Mouse (Mus musculus) lung, adult 18-20 months (tissue): ENCODE data around the gene Alg12.

Source experiments
- DNase-seq, 2 experiments: peaks; one replicate each; pipeline ENCODE4 v3.0.0; 2022; ENCODE audit warnings: mixed read lengths in 2 of 2

Gene Alg12

GRCm38 (mm10) chr15:88819026-88819905 is at the start of gene Alg12, which contains the start of gene Creld2:
Alg12 (minus strand) TSS chr15:88819318.
Creld2 (plus strand) TSS chr15:88819646.
- peak; percentile 100 for DNase-seq

GRCm38 (mm10) chr15:88868024-88868742 is 49.1 kb upstream of the Alg12 start:
- DNase-seq, result peak; percentile 73 to 81

GRCm38 (mm10) chr15:88867368-88868023 is 48.4 kb upstream of the Alg12 start:
- peak; percentile 84 to 88 for DNase-seq

GRCm38 (mm10) chr15:88866934-88867356 is 47.8 kb upstream of the Alg12 start:
- no peak for DNase-seq

GRCm38 (mm10) chr15:88865888-88866695 is 47.0 kb upstream of the Alg12 start:
- no peak for DNase-seq

GRCm38 (mm10) chr15:88865061-88865460 is 45.9 kb upstream of the Alg12 start:
- no peak for DNase-seq

- peak in 1 of 2 experiments; percentile 29 for DNase-seq
These were observed 45.3 kb upstream of the Alg12 start for GRCm38 (mm10) chr15:88864270-88865030.

GRCm38 (mm10) chr15:88863695-88864231 is 44.6 kb upstream of the Alg12 start:
- DNase-seq, result peak; percentile 96 to 97

- peak; percentile 76 to 79 for DNase-seq
These were observed 44.0 kb upstream of the Alg12 start for GRCm38 (mm10) chr15:88862881-88863694.

- DNase-seq, result peak; percentile 98
These were observed 42.9 kb upstream of the Alg12 start, which contains the start of gene Pim3 for GRCm38 (mm10) chr15:88861772-88862622. Pim3 (plus strand) TSS chr15:88862186.

GRCm38 (mm10) chr15:88860781-88861180 is 41.7 kb upstream of the Alg12 start:
- no peak for DNase-seq

- DNase-seq, result no peak
These were observed 40.3 kb upstream of the Alg12 start for GRCm38 (mm10) chr15:88859206-88859970.

- DNase-seq, result no peak
These were observed 39.6 kb upstream of the Alg12 start for GRCm38 (mm10) chr15:88858707-88859106.

GRCm38 (mm10) chr15:88858141-88858541 is 39.0 kb upstream of the Alg12 start:
- peak; percentile 61 to 65 for DNase-seq

GRCm38 (mm10) chr15:88857361-88857760 is 38.2 kb upstream of the Alg12 start:
- no peak for DNase-seq

- DNase-seq, result no peak
These were observed 37.5 kb upstream of the Alg12 start for GRCm38 (mm10) chr15:88856613-88857012.

GRCm38 (mm10) chr15:88855896-88856417 is 36.8 kb upstream of the Alg12 start:
- peak in 1 of 2 experiments; percentile 57 for DNase-seq
